Mouse (Mus musculus) retina, postnatal 1 day (tissue): Measurements from ENCODE around the gene Prdm10.

Experiments used
- DNase-seq: peaks from one replicate; pipeline ENCODE4 v3.0.0-alpha.2; 2012

Prdm10 gene

GRCm38 (mm10) chr9:31266013-31266659 lies 14.2 kb upstream of the Prdm10 start:
- no peak for DNase-seq

GRCm38 (mm10) chr9:31271221-31272015 lies 8.9 kb upstream of the Prdm10 start:
- no peak for DNase-seq

GRCm38 (mm10) chr9:31272160-31272559 lies 8.2 kb upstream of the Prdm10 start:
- DNase-seq, result no peak

- DNase-seq, result no peak
Observed at GRCm38 (mm10) chr9:31278651-31279050, 1.7 kb upstream of the Prdm10 start.

- DNase-seq, result no peak
Observed at GRCm38 (mm10) chr9:31279306-31279705, 1.0 kb upstream of the Prdm10 start.

- DNase-seq, result no peak
Observed at GRCm38 (mm10) chr9:31279885-31280365, 413 bp upstream of the Prdm10 start.

GRCm38 (mm10) chr9:31281011-31281662 lies 799 bp downstream of the Prdm10 start:
- DNase-seq, result no peak

- peak; percentile 54 for DNase-seq
Observed at GRCm38 (mm10) chr9:31281663-31282015, 1.3 kb downstream of the Prdm10 start.

GRCm38 (mm10) chr9:31282536-31282935 lies 2.2 kb downstream of the Prdm10 start:
- DNase-seq, result peak; percentile 70

- no peak for DNase-seq
Observed at GRCm38 (mm10) chr9:31283044-31283443, 2.7 kb downstream of the Prdm10 start.

- no peak for DNase-seq
Observed at GRCm38 (mm10) chr9:31283911-31284310, 3.6 kb downstream of the Prdm10 start.

GRCm38 (mm10) chr9:31290201-31290862 lies 10.0 kb downstream of the Prdm10 start:
- peak; percentile 24 for DNase-seq

GRCm38 (mm10) chr9:31291978-31292377 lies 11.6 kb downstream of the Prdm10 start:
- no peak for DNase-seq

- no peak for DNase-seq
Observed at GRCm38 (mm10) chr9:31293208-31293607, 12.9 kb downstream of the Prdm10 start.

- no peak for DNase-seq
Observed at GRCm38 (mm10) chr9:31295311-31295710, 15.0 kb downstream of the Prdm10 start.

GRCm38 (mm10) chr9:31296293-31296692 lies 16.0 kb downstream of the Prdm10 start:
- DNase-seq, result no peak

- no peak for DNase-seq
Observed at GRCm38 (mm10) chr9:31298751-31299150, 18.4 kb downstream of the Prdm10 start.

GRCm38 (mm10) chr9:31300525-31300924 lies 20.2 kb downstream of the Prdm10 start:
- no peak for DNase-seq

GRCm38 (mm10) chr9:31301107-31301506 lies 20.8 kb downstream of the Prdm10 start:
- no peak for DNase-seq

GRCm38 (mm10) chr9:31301526-31302311 lies 21.4 kb downstream of the Prdm10 start:
- DNase-seq, result no peak

GRCm38 (mm10) chr9:31304358-31304757 lies 24.0 kb downstream of the Prdm10 start:
- no peak for DNase-seq

GRCm38 (mm10) chr9:31305117-31305516 lies 24.8 kb downstream of the Prdm10 start:
- no peak for DNase-seq
